Mouse (Mus musculus) lung, postnatal 0 days (tissue): ENCODE measurements at regions not wholly inside any gene's neighbourhood (a gene's known extent, or its start where the extent isn't known, plus 50 kb on each side); places are given as distances from the start of the nearest gene placed in this dataset.

Experiments used
- CTCF ChIP-seq: IDR thresholded peaks from 2 replicates; pipeline ENCODE4 v1.5.1; 2016; ENCODE audit warnings: antibody characterized with exemption, mild to moderate bottlenecking
- EP300 ChIP-seq: IDR thresholded peaks from 2 replicates; pipeline ENCODE4 v1.6.1; 2016; ENCODE audit warnings: antibody characterized with exemption, mild to moderate bottlenecking, control low read depth

DNA sequence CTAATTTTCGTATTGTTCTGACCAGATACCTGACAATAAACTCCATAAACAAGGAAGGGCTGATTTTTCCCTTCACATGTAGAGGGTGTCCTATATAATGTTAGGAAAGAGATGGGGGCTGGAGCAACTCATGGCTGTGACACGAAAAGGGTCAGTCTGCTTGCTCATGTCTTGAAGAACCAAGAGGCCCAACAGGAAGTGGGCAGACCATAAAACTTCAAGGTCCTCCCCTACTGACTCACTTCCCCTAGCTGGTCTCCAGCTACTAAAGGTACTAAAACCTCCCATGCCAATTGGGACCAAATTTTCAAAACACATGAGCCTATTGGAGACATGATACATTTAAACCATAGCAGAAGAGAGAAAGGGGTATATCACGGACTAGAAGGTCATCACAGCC, 302.1 kb upstream of the Tgfbr2 start:
- TF ChIP-seq CTCF, result no peak
- no peak for TF ChIP-seq EP300
